ENCODE assay signal across 8 mouse cellular contexts in genomic region chr13:39011696-39012095, GRCm38 (mm10). TPM values are rescaled to one million over a fixed set of nuclear protein-coding genes. Genes with fewer than 3 reads are reported as not detected.
DNase-seq lines count a peak whose midpoint lies in the region; ATAC-seq and TF ChIP-seq lines count a peak whose summit lies in the region.

No protein-coding gene starts in this region.

- H3K36me3 ChIP-seq in forebrain, embryonic 12.5 days (replicated peaks): no peaks in the 10 kb centered on the region
- no peaks in the 10 kb centered on the region for H3K36me3 ChIP-seq in heart, postnatal 0 days (replicated peaks; ENCODE audit: control insufficient read depth, insufficient read depth, low read length)
- H3K36me3 ChIP-seq in liver, embryonic 14.5 days (replicated peaks; ENCODE audit: control insufficient read depth, insufficient read depth, low read depth): no peaks in the 10 kb centered on the region
- no peaks in the 10 kb centered on the region for H3K36me3 ChIP-seq in neural tube, embryonic 14.5 days (ENCODE audit: control insufficient read depth, insufficient read depth, low read length)

- H3K4me3 ChIP-seq in forebrain, embryonic 12.5 days (replicated peaks): 0 out of 2 replicates have a peak overlapping the region, but pooled peaks have one; percentile 5
- H3K4me3 ChIP-seq in heart, postnatal 0 days (ENCODE audit: low read depth, low read length): 0 out of 2 replicates have a peak overlapping the region, but pooled peaks have one; percentile 7
- H3K4me3 ChIP-seq in liver, embryonic 14.5 days (ENCODE audit: insufficient read depth in 1 of 2, low read depth in 2 of 2, low read length in 2 of 2): no peak overlapping the region
- no peak overlapping the region for H3K4me3 ChIP-seq in neural tube, embryonic 14.5 days (ENCODE audit: low read depth, low read length)

- peak; percentile 91 for TF ChIP-seq CTCF in heart, postnatal 0 days (IDR thresholded peaks at IDR 0.05; ENCODE audit: low read depth)
- TF ChIP-seq CTCF in liver, embryonic 14.5 days (IDR thresholded peaks at IDR 0.05; ENCODE audit: low read depth): peak; percentile 89

- H3K4me1 ChIP-seq in forebrain, embryonic 12.5 days: peaks cover 4% of the 10 kb centered on the region; the same call in 1 of the 2 replicates
- H3K4me1 ChIP-seq in heart, postnatal 0 days (ENCODE audit: control insufficient read depth, insufficient read depth): peaks cover 7% of the 10 kb centered on the region; the same call in 1 of the 2 replicates
- no peaks in the 10 kb centered on the region for H3K4me1 ChIP-seq in liver, embryonic 14.5 days (replicated peaks; ENCODE audit: control insufficient read depth in 2 of 2, insufficient read depth in 2 of 2, low read length in 1 of 2)
- no peaks in the 10 kb centered on the region for H3K4me1 ChIP-seq in neural tube, embryonic 14.5 days (ENCODE audit: control insufficient read depth, insufficient read depth, low read length)

- H3K4me2 ChIP-seq in forebrain, embryonic 12.5 days: peak overlapping the region; percentile 43
- H3K4me2 ChIP-seq in heart, postnatal 0 days (ENCODE audit: low read depth, low read length): peak overlapping the region; percentile 44
- peak overlapping the region; percentile 11; the same call in 1 of the 2 replicates for H3K4me2 ChIP-seq in liver, embryonic 14.5 days (ENCODE audit: low read depth)
- no peak overlapping the region; the same call in 1 of the 2 replicates for H3K4me2 ChIP-seq in neural tube, embryonic 14.5 days (ENCODE audit: low read depth, low read length)

- peak overlapping the region; percentile 30; the same call in 1 of the 2 replicates for H3K9ac ChIP-seq in forebrain, embryonic 12.5 days
- no peak overlapping the region for H3K9ac ChIP-seq in heart, postnatal 0 days (replicated peaks; ENCODE audit: low read depth, low read length)
- H3K9ac ChIP-seq in liver, embryonic 14.5 days (replicated peaks): no peak overlapping the region
- H3K9ac ChIP-seq in neural tube, embryonic 14.5 days (replicated peaks; ENCODE audit: low read depth, low read length): no peak overlapping the region

- no peaks in the 10 kb centered on the region for H3K27me3 ChIP-seq in forebrain, embryonic 12.5 days
- no peaks in the 10 kb centered on the region for H3K27me3 ChIP-seq in heart, postnatal 0 days (ENCODE audit: control insufficient read depth, insufficient read depth, low read length)
- no peaks in the 10 kb centered on the region for H3K27me3 ChIP-seq in liver, embryonic 14.5 days (ENCODE audit: control insufficient read depth, insufficient read depth, low read length)
- no peaks in the 10 kb centered on the region for H3K27me3 ChIP-seq in neural tube, embryonic 14.5 days (ENCODE audit: control insufficient read depth, insufficient read depth, low read length)

- peak; percentile 32 to 54 for DNase-seq in CD8-positive naive resting alpha-beta T cell, adult 2 months (ENCODE audit: low read depth in 2 of 2, low spot score in 2 of 2)
- DNase-seq in c-Kit-positive CD71-positive TER-119-negative erythroid progenitor cells, embryonic 14.5 days (ENCODE audit: low read depth): peak; percentile 40
- peak; percentile 63 for DNase-seq in heart, postnatal 0 days (ENCODE audit: low spot score)
- DNase-seq in kidney, postnatal 36 days: peak; percentile 64 to 85
- peak; percentile 4 to 33 (median 28) for DNase-seq in liver, embryonic 14.5 days (ENCODE audit: low read depth in 3 of 3, low spot score in 3 of 3)
- peak; percentile 75 for DNase-seq in testis, postnatal 14 days (ENCODE audit: low spot score)

- peak; percentile 70; the same call in 1 of the 2 replicates for ATAC-seq in forebrain, embryonic 12.5 days (ENCODE audit: low FRiP score)
- peak; percentile 75 for ATAC-seq in heart, postnatal 0 days (ENCODE audit: insufficient read depth, low read depth)
- ATAC-seq in liver, embryonic 14.5 days (ENCODE audit: insufficient read depth): no peak
- ATAC-seq in neural tube, embryonic 14.5 days (ENCODE audit: low read depth): peak; percentile 72; the same call in 1 of the 2 replicates

- no peak for TF ChIP-seq EP300 in heart, postnatal 0 days (IDR thresholded peaks at IDR 0.05; ENCODE audit: low read depth)
- TF ChIP-seq EP300 in liver, embryonic 14.5 days (IDR thresholded peaks at IDR 0.05; ENCODE audit: low read depth): no peak

- whole genome bisulfite sequencing in forebrain, embryonic 12.5 days: 5% methylated on average over 8 of the region's 8 CpGs
- 3% methylated on average over 8 of the region's 8 CpGs for WGBS in heart, postnatal 0 days
- WGBS in liver, embryonic 14.5 days (ENCODE audit: insufficient replicate concordance): 6% methylated on average over 8 of the region's 8 CpGs
- 4% methylated on average over 8 of the region's 8 CpGs for WGBS in neural tube, embryonic 14.5 days

- no peak overlapping the region for H3K27ac ChIP-seq in forebrain, embryonic 12.5 days
- no peak overlapping the region for H3K27ac ChIP-seq in heart, postnatal 0 days (ENCODE audit: low read depth)
- H3K27ac ChIP-seq in liver, embryonic 14.5 days: no peak overlapping the region
- H3K27ac ChIP-seq in neural tube, embryonic 14.5 days (ENCODE audit: low read depth, low read length): no peak overlapping the region

- H3K9me3 ChIP-seq in forebrain, embryonic 12.5 days: no peaks in the 10 kb centered on the region
- H3K9me3 ChIP-seq in heart, postnatal 0 days (replicated peaks; ENCODE audit: control insufficient read depth, low read length): no peaks in the 10 kb centered on the region
- H3K9me3 ChIP-seq in liver, embryonic 14.5 days (ENCODE audit: control insufficient read depth, low read length): no peaks in the 10 kb centered on the region
- no peaks in the 10 kb centered on the region for H3K9me3 ChIP-seq in neural tube, embryonic 14.5 days (ENCODE audit: control insufficient read depth, low read length)

RNA-seq across cellular contexts. Expression of gene Slc35b3, which starts 51.0 kb away (rescaled TPM):
- 29.6 and 31.0 TPM in 2 replicates for polyA plus RNA-seq in forebrain, embryonic 12.5 days (2016; fragmentation: Nextera tagmentation; extraction: Ambion mirVana)
- 15.2 and 28.1 TPM in 2 replicates for total RNA-seq in heart, postnatal 0 days (2014; rRNA removed; ENCODE audit: low replicate concordance)
- polyA plus RNA-seq in heart, postnatal 0 days (2015; fragmentation: Nextera tagmentation; extraction: Ambion mirVana): 14.0 and 16.7 TPM in 2 replicates
- polyA plus RNA-seq in liver, embryonic 14.5 days (2012; rRNA removed): 7.2 and 9.2 TPM in 2 replicates
- 10.3 and 12.8 TPM in 2 replicates for polyA plus RNA-seq in liver, embryonic 14.5 days (2014; fragmentation: Nextera tagmentation; extraction: Ambion mirVana)
- 33.6 and 34.2 TPM in 2 replicates for polyA plus RNA-seq in neural tube, embryonic 14.5 days (2014; fragmentation: Nextera tagmentation; extraction: Ambion mirVana)

Comparison
In these comparisons a context has a peak if more than half of its experiments do, and no peak if none do; other contexts are left out.
1. H3K4me3 ChIP-seq: peak in forebrain, embryonic 12.5 days (single experiment) and heart, postnatal 0 days (single experiment); none in liver, embryonic 14.5 days (0 of 2) and neural tube, embryonic 14.5 days (single experiment).
2. Peak in every context shown above with its lines, with median percentiles within 50 percentile points of each other: DNase-seq.